Comparison of ENCODE assay signal across 15 mouse cellular contexts in the genomic region with DNA sequence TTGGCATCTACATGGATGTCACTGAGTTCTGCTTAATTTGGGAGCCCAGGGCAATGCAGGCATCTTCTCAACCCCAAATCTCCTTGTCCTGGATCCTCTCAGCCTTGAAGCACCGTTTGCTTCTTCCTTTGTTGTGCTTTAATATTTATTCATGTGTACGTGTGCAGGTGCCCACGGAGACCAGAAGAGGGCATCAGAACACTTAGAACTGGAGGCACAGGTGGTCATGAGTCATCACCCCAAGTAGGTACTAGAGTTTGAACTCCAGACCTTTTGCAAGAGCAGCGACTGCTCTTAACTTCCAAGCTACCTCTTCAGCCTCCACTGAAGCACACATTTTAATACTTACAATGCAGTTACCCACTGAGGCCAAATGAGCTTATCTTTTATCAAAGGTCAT.
DNase-seq lines count a peak whose midpoint lies in the region; ATAC-seq and TF ChIP-seq lines count a peak whose summit lies in the region.
"Had no signal": no experiment of that assay in that cellular context is flagged by ENCODE, and none has a peak within 500 bp of the region (broad histone marks: within the 10 kb centered on the region; RNA-seq: fewer than 3 reads in every experiment).

No protein-coding gene starts in this region.

- H3K9ac ChIP-seq in kidney, embryonic 15.5 days: no peak overlapping the region
- H3K9ac ChIP-seq: midbrain, embryonic 15.5 days; neural tube, embryonic 13.5 days had no signal

- WGBS in kidney, embryonic 15.5 days: 59% methylated on average over 4 of the region's 4 CpGs
- 43% methylated on average over 4 of the region's 4 CpGs for WGBS in lung, adult 2 months

- ATAC-seq in kidney, embryonic 15.5 days (replicated peaks; ENCODE audit: low FRiP score): no peak
- ATAC-seq: activated CD4-positive, CD25-positive, alpha-beta regulatory T cell, adult 4 months; forebrain, embryonic 16.5 days; midbrain, embryonic 15.5 days had no signal

- no peaks in the 10 kb centered on the region for H3K4me1 ChIP-seq in kidney, embryonic 15.5 days
- no peaks in the 10 kb centered on the region for H3K4me1 ChIP-seq in lung, adult 2 months (ENCODE audit: control insufficient read depth, insufficient read depth, low read length)
- H3K4me1 ChIP-seq: midbrain, embryonic 15.5 days; neural tube, embryonic 13.5 days had no signal

- no peaks in the 10 kb centered on the region for H3K27me3 ChIP-seq in kidney, embryonic 15.5 days
- H3K27me3 ChIP-seq: midbrain, embryonic 15.5 days; neural tube, embryonic 13.5 days had no signal

- H3K4me2 ChIP-seq in kidney, embryonic 15.5 days: no peak overlapping the region
- H3K4me2 ChIP-seq: midbrain, embryonic 15.5 days; neural tube, embryonic 13.5 days had no signal

- no peak for TF ChIP-seq CTCF in lung, adult 2 months (IDR thresholded peaks at IDR 0.05; ENCODE audit: insufficient read depth, low read length)

- no peak for TF ChIP-seq POLR2A in lung, adult 2 months (IDR thresholded peaks at IDR 0.05; ENCODE audit: borderline replicate concordance, extremely low read depth, low read depth, low read length)

- no peak overlapping the region for H3K27ac ChIP-seq in kidney, embryonic 15.5 days
- H3K27ac ChIP-seq: midbrain, embryonic 15.5 days; neural tube, embryonic 13.5 days had no signal

- DNase-seq in kidney, adult 11 months: peak; percentile 2
- DNase-seq in lung, postnatal 10 days: peak; percentile 11
- no peak for DNase-seq in lung, adult 2 months
- peak; percentile 9 for DNase-seq in NIH3T3 (ENCODE audit: low read depth)
- DNase-seq in lung, postnatal 36 days: peak; percentile 20
- DNase-seq in adrenal gland, postnatal 36 days: no peak
- DNase-seq in gastrocnemius, postnatal 4 days (ENCODE audit: low spot score in 2 of 2): no peak
- DNase-seq: cerebellum, postnatal 25 days; gastrocnemius, postnatal 36 days; right cerebral cortex, adult 18-20 months had no signal

- H3K36me3 ChIP-seq in kidney, embryonic 15.5 days: no peaks in the 10 kb centered on the region
- H3K36me3 ChIP-seq: midbrain, embryonic 15.5 days; neural tube, embryonic 13.5 days had no signal

- no peaks in the 10 kb centered on the region for H3K9me3 ChIP-seq in kidney, embryonic 15.5 days (replicated peaks)
- H3K9me3 ChIP-seq: midbrain, embryonic 15.5 days; neural tube, embryonic 13.5 days had no signal

- H3K4me3 ChIP-seq in kidney, embryonic 15.5 days (replicated peaks): no peak overlapping the region
- no peak overlapping the region for H3K4me3 ChIP-seq in lung, adult 2 months (replicated peaks; ENCODE audit: extremely low read depth, low read depth, low read length)
- H3K4me3 ChIP-seq: midbrain, embryonic 15.5 days; neural tube, embryonic 13.5 days had no signal

Comparison
In these comparisons a context has a peak if more than half of its experiments do, and no peak if none do; other contexts are left out.
1. DNase-seq: peak in kidney, adult 11 months (single experiment), lung, postnatal 10 days (single experiment), NIH3T3 (single experiment) and lung, postnatal 36 days (single experiment); none in lung, adult 2 months (single experiment), adrenal gland, postnatal 36 days (0 of 2) and gastrocnemius, postnatal 4 days (0 of 2).